Mouse (Mus musculus) heart, adult 2 months (tissue): ENCODE data around the gene Msh5. TPM values are rescaled to one million over a fixed set of nuclear protein-coding genes. Genes with fewer than 3 reads are reported as not detected.
"Not testable (repeated sequence)": the region's sequence is repeated elsewhere in the genome, so short reads cannot be mapped to it uniquely, and the experiment has no call there.

Source experiments
- DNase-seq, 2 experiments: peaks; one replicate each; pipeline ENCODE4 v3.0.0; 2021
- H3K27ac ChIP-seq: fragments of 200-600 bp; 2 replicates; pipeline ENCODE4 v1.8.1; 2022
- H3K27me3 ChIP-seq: fragments of 200-500 bp; 2 replicates; pipeline ENCODE4 v1.6.1; 2012; ENCODE audit warnings: mild to moderate bottlenecking, low read length, inconsistent platforms, mixed read lengths; ENCODE audit not compliant: control insufficient read depth, insufficient read depth
- H3K36me3 ChIP-seq: fragments of 200-500 bp; 2 replicates; pipeline ENCODE4 v1.6.1; 2012; ENCODE audit warnings: low read length, inconsistent platforms; ENCODE audit not compliant: control insufficient read depth, insufficient read depth
- H3K4me1 ChIP-seq: fragments of 200-500 bp; 2 replicates; pipeline ENCODE4 v1.6.1; 2011; ENCODE audit warnings: low read length; ENCODE audit not compliant: control insufficient read depth, insufficient read depth
- H3K4me3 ChIP-seq: fragments of 200-600 bp; 2 replicates; pipeline ENCODE4 v1.8.1; 2022
- H3K79me2 ChIP-seq: fragments of 200-500 bp; replicated peaks from 2 replicates; pipeline ENCODE4 v1.6.1; 2012; ENCODE audit warnings: mild to moderate bottlenecking, inconsistent platforms, low read length, moderate library complexity, mixed read lengths; ENCODE audit not compliant: control insufficient read depth, insufficient read depth
- H3K9ac ChIP-seq: fragments of 200-500 bp; 2 replicates; pipeline ENCODE4 v1.6.1; 2012; ENCODE audit warnings: low read depth, mild to moderate bottlenecking, control low read depth, inconsistent platforms, low read length, mixed read lengths
- CTCF ChIP-seq: fragments of 200-600 bp; IDR thresholded peaks from 2 replicates; pipeline ENCODE4 v1.8.1; 2022; ENCODE audit warnings: antibody characterized with exemption, mild to moderate bottlenecking, moderate library complexity
- EP300 ChIP-seq: fragments of 200-500 bp; IDR thresholded peaks from 2 replicates; pipeline ENCODE4 v1.6.1; 2011; ENCODE audit warnings: low read depth, low read length, control low read depth; ENCODE audit not compliant: insufficient read depth
- POLR2A ChIP-seq: fragments of 200-500 bp; IDR thresholded peaks from 2 replicates; pipeline ENCODE4 v1.6.1; 2011; ENCODE audit warnings: mild to moderate bottlenecking, low read depth, low read length, control low read depth; ENCODE audit not compliant: insufficient read depth
- WGBS: fragments of 180-500 bp; shearing (Covaris S2); methylation state at CpG from one replicate; pipeline ENCODE4 v1.1.7; 2018; 5-methylcytosine and 5-hydroxymethylcytosine counted together
- intact Hi-C: fragments of 180-260 bp; cut with DNase I; formaldehyde crosslinking; loops from one replicate; pipeline ENCODE4 v1.15.1; 2025
- polyA plus RNA-seq: library from polyadenylated mRNA; depleted of rRNA; stranded (reverse); fragments of >200 nt; gene quantifications from 2 replicates; pipeline ENCODE4 v1.2.3, GENCODE M21; 2012
- total RNA-seq, 2 experiments: library from RNA; stranded (reverse); gene quantifications; 2 replicates each; pipeline ENCODE4 v1.2.3; 2021

Gene Msh5
- total and polyA plus RNA-seq, 3 experiments, result 0.23 to 1.2 (median 0.29) TPM

DNA sequence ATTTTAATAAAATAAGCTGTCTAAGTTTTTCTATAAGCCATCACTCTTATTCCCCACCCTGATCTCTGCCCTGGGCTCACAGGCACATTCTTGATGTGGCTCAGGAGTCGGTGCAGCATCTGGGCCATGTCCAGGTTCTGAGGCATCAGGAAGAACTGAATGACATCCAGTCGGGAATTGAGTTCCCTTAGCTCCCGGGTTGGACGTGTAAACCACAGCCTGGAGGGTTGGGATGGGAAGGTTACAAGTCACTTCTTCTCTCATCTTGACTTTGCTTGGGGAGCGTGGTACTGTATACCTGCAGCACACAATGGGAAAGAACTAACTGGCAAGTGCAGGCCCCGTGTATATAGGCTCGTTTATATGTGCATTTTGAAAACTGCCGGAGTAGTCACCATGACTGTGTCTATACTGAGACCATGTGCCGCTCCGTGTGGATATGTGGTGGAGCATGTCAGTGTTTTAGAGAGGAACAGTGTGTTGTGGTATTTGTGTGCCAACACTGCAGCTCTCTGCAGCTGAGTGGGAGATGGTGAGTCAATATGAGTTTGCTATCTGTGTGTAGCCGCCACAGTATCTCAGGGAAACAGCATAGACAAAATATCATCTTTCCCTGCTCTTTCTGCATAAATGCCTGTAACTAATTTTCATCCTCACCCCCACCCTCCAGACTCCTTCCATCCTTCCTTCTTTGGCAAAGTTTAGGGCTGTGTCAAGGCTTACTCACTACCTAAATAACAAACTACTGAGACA is 7.2 kb downstream of the Msh5 start:
- no peaks in the 10 kb centered on the region for H3K27me3 ChIP-seq
- no peak for DNase-seq
- no peak for TF ChIP-seq POLR2A
- no peak for TF ChIP-seq CTCF
- no peak for TF ChIP-seq EP300
- 78% methylated on average over 11 of the region's 11 CpGs for WGBS
- H3K79me2 ChIP-seq, result no peaks in the 10 kb centered on the region
- H3K4me3 ChIP-seq, result no peak overlapping the region
- no peak overlapping the region for H3K27ac ChIP-seq
- no peaks in the 10 kb centered on the region for H3K36me3 ChIP-seq
- intact Hi-C loops, result no loop called here
- H3K4me1 ChIP-seq, result no peaks in the 10 kb centered on the region
- H3K9ac ChIP-seq, result no peak overlapping the region

DNA sequence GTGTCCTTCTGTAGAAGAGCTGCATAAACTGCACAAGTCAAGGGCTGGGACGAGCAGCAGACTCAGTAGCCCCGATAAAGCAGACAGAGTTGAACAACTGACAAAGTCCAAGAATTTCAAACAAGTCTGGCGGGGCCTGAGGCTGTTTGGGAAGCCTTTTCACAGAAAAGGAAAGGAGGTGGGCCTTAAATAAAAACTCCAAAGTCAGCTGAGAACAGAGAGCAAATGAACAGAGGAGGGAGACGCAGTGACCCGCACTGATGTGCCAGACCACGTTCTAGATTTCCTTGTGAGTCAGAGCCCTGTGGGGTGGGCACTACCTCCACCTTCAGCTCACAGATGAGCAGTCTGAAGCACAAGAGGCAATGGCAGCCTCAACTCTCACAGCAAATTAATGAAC is 11.6 kb downstream of the Msh5 start:
- Histone ChIP-seq H3K27ac (no peak overlapping the region), H3K9ac (no peak overlapping the region), H3K27me3 (no peaks in the 10 kb centered on the region), H3K4me3 (no peak overlapping the region), H3K4me1 (no peaks in the 10 kb centered on the region), H3K79me2 (no peaks in the 10 kb centered on the region), H3K36me3 (no peaks in the 10 kb centered on the region)
- no peak for DNase-seq
- 60% methylated on average over 6 of the region's 6 CpGs for WGBS
- TF ChIP-seq EP300 (no peak), POLR2A (no peak), CTCF (no peak)
- intact Hi-C loops, result no loop called here

DNA sequence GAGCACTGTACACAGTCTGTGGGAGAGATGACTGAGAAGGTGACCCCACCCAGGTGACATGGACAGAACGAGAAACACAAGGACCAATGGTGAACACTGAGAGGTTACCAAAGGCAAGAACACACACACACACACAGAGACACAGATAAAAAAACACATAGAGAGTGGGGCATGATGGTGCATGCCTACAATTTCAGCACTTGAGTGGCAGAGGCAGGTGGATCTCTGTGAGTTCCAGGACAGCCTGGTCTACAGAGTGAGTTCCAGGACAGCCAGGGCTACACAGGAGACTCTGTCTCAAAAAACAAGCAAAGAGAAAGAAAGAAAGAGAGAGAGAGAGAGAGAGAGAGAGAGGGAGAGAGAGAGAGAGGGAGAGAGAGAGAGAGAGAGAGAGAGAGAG is 12.8 kb downstream of the Msh5 start:
- DNase-seq, intact Hi-C loops, H3K4me1 ChIP-seq, H3K27me3 ChIP-seq, H3K79me2 ChIP-seq, H3K27ac ChIP-seq, H3K4me3 ChIP-seq, H3K9ac ChIP-seq, H3K36me3 ChIP-seq: not testable (repeated sequence)
- 72% methylated on average over 1 of the region's 1 CpGs for WGBS

DNA sequence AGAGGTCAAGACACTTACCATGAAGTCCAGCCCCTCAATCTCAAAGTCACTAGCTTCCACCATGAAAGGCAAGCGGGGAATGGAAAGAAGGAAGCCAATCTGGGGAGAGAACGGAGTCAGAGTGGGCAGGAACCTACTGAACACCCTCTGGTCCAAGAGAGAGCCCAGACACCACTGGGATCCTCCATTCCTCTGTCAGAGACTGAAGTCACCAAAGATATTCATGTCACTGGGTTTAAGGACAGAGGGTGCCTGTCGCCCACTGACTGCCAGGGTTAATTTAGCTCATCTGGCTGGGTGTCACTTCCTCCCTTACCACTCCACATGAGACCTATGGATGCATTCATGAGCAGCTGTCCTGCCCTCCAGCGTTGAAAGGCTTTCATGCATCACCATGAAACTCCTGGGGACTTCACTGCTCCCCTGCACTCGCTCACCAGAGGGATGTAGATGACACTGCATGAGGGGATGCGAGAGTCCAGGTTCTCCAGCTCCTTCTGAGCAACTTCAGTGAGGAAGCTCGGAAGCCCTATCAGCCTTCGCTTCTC is 14.1 kb downstream of the Msh5 start:
- H3K27me3 ChIP-seq, result no peaks in the 10 kb centered on the region
- intact Hi-C loops, result no loop called here
- WGBS, result 66% methylated on average over 8 of the region's 8 CpGs
- no peaks in the 10 kb centered on the region for H3K4me1 ChIP-seq
- no peak overlapping the region for H3K9ac ChIP-seq
- DNase-seq, result no peak
- TF ChIP-seq POLR2A, result no peak
- no peak for TF ChIP-seq EP300
- no peak for TF ChIP-seq CTCF
- H3K27ac ChIP-seq, result no peak overlapping the region
- H3K4me3 ChIP-seq, result no peak overlapping the region
- H3K79me2 ChIP-seq, result no peaks in the 10 kb centered on the region
- H3K36me3 ChIP-seq, result no peaks in the 10 kb centered on the region

DNA sequence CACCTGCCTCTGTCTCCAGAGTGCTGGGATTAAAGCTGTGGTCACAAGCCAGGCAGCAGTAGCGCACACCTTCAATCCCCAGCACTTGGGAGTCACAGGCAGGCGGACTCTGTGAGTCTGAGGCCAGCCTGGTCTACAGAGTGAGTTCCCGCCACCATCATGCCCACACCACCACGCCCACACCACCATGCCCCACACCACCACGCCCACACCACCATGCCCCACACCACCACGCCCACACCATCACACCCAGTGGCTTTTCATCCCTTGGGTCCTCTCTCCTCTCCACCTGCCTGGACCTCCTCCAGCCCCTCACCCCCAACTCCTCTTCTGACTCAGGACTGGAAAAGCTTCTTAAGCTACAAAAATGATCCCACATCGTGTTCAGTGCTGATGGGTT is 14.7 kb downstream of the Msh5 start:
- TF ChIP-seq EP300, result no peak
- no peak for TF ChIP-seq POLR2A
- no peak for TF ChIP-seq CTCF
- 73% methylated on average over 7 of the region's 7 CpGs for WGBS
- Histone ChIP-seq H3K79me2 (no peaks in the 10 kb centered on the region), H3K9ac (no peak overlapping the region), H3K4me1 (no peaks in the 10 kb centered on the region), H3K27me3 (no peaks in the 10 kb centered on the region), H3K36me3 (no peaks in the 10 kb centered on the region), H3K27ac (no peak overlapping the region), H3K4me3 (no peak overlapping the region)
- intact Hi-C loops, result no loop called here
- no peak for DNase-seq

DNA sequence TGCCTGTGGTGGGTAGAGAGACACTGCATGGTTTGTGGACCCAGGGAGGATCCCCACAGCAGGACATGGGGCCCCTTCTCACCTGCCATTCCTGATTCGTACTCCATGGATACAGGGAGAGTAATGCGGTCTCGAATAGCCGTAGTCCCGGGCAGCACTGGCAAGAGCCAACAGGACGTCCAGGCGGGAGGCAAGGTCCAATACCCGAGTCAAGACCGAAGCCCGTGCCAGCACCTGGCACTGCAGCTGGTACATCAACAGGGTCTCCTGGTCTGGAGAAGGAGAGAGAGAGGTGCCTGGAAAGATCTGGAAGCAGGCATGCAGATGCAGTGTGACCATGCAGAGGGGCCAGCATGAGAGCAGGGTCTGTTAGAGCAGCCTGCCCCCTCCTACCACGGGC is 15.3 kb downstream of the Msh5 start:
- H3K9ac ChIP-seq, result no peak overlapping the region
- intact Hi-C loops, result no loop called here
- WGBS, result 89% methylated on average over 11 of the region's 11 CpGs

More for the DNA sequence above, 15.3 kb downstream of the Msh5 start:
- DNase-seq, result no peak
- no peak overlapping the region for H3K27ac ChIP-seq
- H3K36me3 ChIP-seq, result no peaks in the 10 kb centered on the region
- no peaks in the 10 kb centered on the region for H3K79me2 ChIP-seq
- no peaks in the 10 kb centered on the region for H3K4me1 ChIP-seq
- H3K27me3 ChIP-seq, result no peaks in the 10 kb centered on the region
- no peak for TF ChIP-seq CTCF
- TF ChIP-seq EP300, result no peak
- TF ChIP-seq POLR2A, result no peak
- no peak overlapping the region for H3K4me3 ChIP-seq
